Comparison of ENCODE assay signal across 16 mouse cellular contexts in the genomic region with DNA sequence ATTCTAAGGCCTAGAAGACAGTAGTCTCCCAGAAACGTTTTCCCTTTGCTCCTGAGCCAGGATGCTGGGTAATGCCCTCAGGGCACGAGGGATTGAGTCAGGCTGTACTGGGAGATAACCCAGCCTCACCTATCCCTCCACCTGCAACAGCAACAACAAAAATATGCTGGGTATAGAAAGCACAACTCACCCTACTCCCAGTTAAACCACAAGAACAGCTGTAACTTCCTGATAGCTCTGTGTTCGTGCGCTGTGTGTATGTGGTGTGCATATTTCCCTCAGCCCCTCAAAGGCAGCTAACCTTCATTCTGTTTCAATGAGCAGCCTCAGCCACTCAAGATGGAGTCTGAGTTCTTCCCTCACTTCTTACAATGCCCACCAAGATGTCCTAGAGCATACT. TPM values are rescaled to one million over a fixed set of nuclear protein-coding genes. Genes with fewer than 3 reads are reported as not detected.
DNase-seq lines count a peak whose midpoint lies in the region; ATAC-seq and TF ChIP-seq lines count a peak whose summit lies in the region.
"Had no signal": no experiment of that assay in that cellular context is flagged by ENCODE, and none has a peak within 500 bp of the region (broad histone marks: within the 10 kb centered on the region; RNA-seq: fewer than 3 reads in every experiment).

No protein-coding gene starts in this region.

- peaks cover 10% of the 10 kb centered on the region for H3K9me3 ChIP-seq in liver, embryonic 11.5 days (ENCODE audit: control insufficient read depth, low read length)
- peaks cover 3% of the 10 kb centered on the region; the same call in 1 of the 2 replicates for H3K9me3 ChIP-seq in liver, postnatal 0 days (ENCODE audit: low read length)

- no peaks in the 10 kb centered on the region for H3K27me3 ChIP-seq in liver, embryonic 11.5 days (replicated peaks; ENCODE audit: control insufficient read depth, insufficient read depth, low read length)
- H3K27me3 ChIP-seq in liver, postnatal 0 days (ENCODE audit: insufficient read depth, low read length): no peaks in the 10 kb centered on the region
- H3K27me3 ChIP-seq: embryonic facial prominence, embryonic 12.5 days; hindbrain, embryonic 13.5 days; Patski had no signal

- WGBS in liver, embryonic 11.5 days: 22% methylated on average over 4 of the region's 4 CpGs
- 18% methylated on average over 4 of the region's 4 CpGs for WGBS in liver, postnatal 0 days (ENCODE audit: insufficient replicate concordance)

- ATAC-seq in liver, embryonic 11.5 days (replicated peaks; ENCODE audit: low FRiP score): peak; percentile 82
- peak; percentile 60 for ATAC-seq in activated CD4-positive, CD25-positive, alpha-beta regulatory T cell, adult 4 months
- ATAC-seq in liver, postnatal 0 days: peak; percentile 78
- ATAC-seq: forebrain, postnatal 0 days; Patski had no signal

- TF ChIP-seq CTCF in liver, postnatal 0 days (IDR thresholded peaks at IDR 0.05; ENCODE audit: low read depth): no peak

- H3K4me1 ChIP-seq in liver, embryonic 11.5 days (replicated peaks; ENCODE audit: control insufficient read depth, insufficient read depth, low read length): peaks cover 37% of the 10 kb centered on the region
- H3K4me1 ChIP-seq in liver, postnatal 0 days (ENCODE audit: insufficient read depth): peaks cover 34% of the 10 kb centered on the region

- H3K9ac ChIP-seq in liver, embryonic 11.5 days (ENCODE audit: low read depth, low read length): no peak overlapping the region
- H3K9ac ChIP-seq in liver, postnatal 0 days (replicated peaks): no peak overlapping the region; the same call in 1 of the 2 replicates
- H3K9ac ChIP-seq: embryonic facial prominence, embryonic 12.5 days; forebrain, postnatal 0 days; hindbrain, embryonic 13.5 days; lung, embryonic 14.5 days had no signal

- no peak overlapping the region for H3K4me3 ChIP-seq in liver, embryonic 11.5 days (ENCODE audit: low read depth, low read length)
- H3K4me3 ChIP-seq in liver, postnatal 0 days (ENCODE audit: low read depth, low read length): no peak overlapping the region
- H3K4me3 ChIP-seq: embryonic facial prominence, embryonic 12.5 days; hindbrain, embryonic 13.5 days; left cerebral cortex, adult 2 months had no signal

- intact Hi-C loops in left cerebral cortex, postnatal 25 days (cut with DNase I): no loop called here

- peak overlapping the region; percentile 18; the same call in 1 of the 2 replicates for H3K4me2 ChIP-seq in liver, embryonic 11.5 days
- H3K4me2 ChIP-seq in liver, postnatal 0 days (ENCODE audit: low read depth, low read length): no peak overlapping the region
- H3K4me2 ChIP-seq: embryonic facial prominence, embryonic 12.5 days; hindbrain, embryonic 13.5 days; lung, embryonic 14.5 days had no signal

- H3K27ac ChIP-seq in liver, embryonic 11.5 days (ENCODE audit: low read depth, low read length): no peak overlapping the region
- H3K27ac ChIP-seq in liver, postnatal 0 days (ENCODE audit: low read depth): 0 out of 2 replicates have a peak overlapping the region, but pooled peaks have one; percentile 16
- H3K27ac ChIP-seq: embryonic facial prominence, embryonic 12.5 days; hindbrain, embryonic 13.5 days; left cerebral cortex, adult 2 months had no signal

- peaks cover 44% of the 10 kb centered on the region for H3K36me3 ChIP-seq in liver, embryonic 11.5 days (ENCODE audit: control insufficient read depth, insufficient read depth, low read length)
- peaks cover 9% of the 10 kb centered on the region for H3K36me3 ChIP-seq in liver, postnatal 0 days (replicated peaks; ENCODE audit: insufficient read depth, low read length)

- TF ChIP-seq EP300 in liver, postnatal 0 days (IDR thresholded peaks at IDR 0.05; ENCODE audit: low read depth): peak; percentile 93

- DNase-seq in liver, embryonic 11.5 days (ENCODE audit: low spot score): peak; percentile 47
- no peak for DNase-seq in liver
- DNase-seq in liver, postnatal 0 days: no peak
- DNase-seq in thymus, postnatal 25 days: peak; percentile 67
- no peak for DNase-seq in right cerebral cortex, postnatal 25 days
- no peak for DNase-seq in left cerebral cortex, postnatal 25 days (ENCODE audit: low spot score in 2 of 2)
- DNase-seq in adrenal gland, adult (ENCODE audit: inconsistent age in 2 of 2, low spot score in 1 of 2): no peak
- DNase-seq: cerebellum, adult 8-10 months; forebrain, postnatal 0 days; kidney, postnatal 14 days; lung, embryonic 14.5 days had no signal

RNA-seq across cellular contexts. Expression of a gene that starts 23.7 kb away (rescaled TPM):
- polyA plus RNA-seq in liver, embryonic 11.5 days (2014; fragmentation: Nextera tagmentation; extraction: Ambion mirVana): 41.8 and 43.7 TPM in 2 replicates
- polyA plus RNA-seq in activated CD4-positive, CD25-positive, alpha-beta regulatory T cell, adult 4 months (2017; shearing (Covaris generic)): 10 to 100 TPM; 23.9 to 33.2 TPM
- 4.5 and 6.5 TPM in 2 replicates for polyA plus RNA-seq in liver, postnatal 0 days (2015; fragmentation: Nextera tagmentation; extraction: Ambion mirVana)
- total RNA-seq in left cerebral cortex, postnatal 25 days (2021): 10 to 100 TPM; 28.5 to 29.2 TPM

Comparison
In these comparisons a context has a peak if more than half of its experiments do, and no peak if none do; other contexts are left out.
1. DNase-seq: peak in liver, embryonic 11.5 days (single experiment) and thymus, postnatal 25 days (single experiment); none in liver (single experiment), liver, postnatal 0 days (single experiment), right cerebral cortex, postnatal 25 days (single experiment), left cerebral cortex, postnatal 25 days (0 of 2) and adrenal gland, adult (0 of 2).
2. Peak in every context shown above with its lines, with median percentiles within 50 percentile points of each other: ATAC-seq.